Mouse (Mus musculus) CD4-positive, CD25-positive, alpha-beta regulatory T cell, adult 9 weeks (primary cell): ENCODE measurements around the gene Clint1. TPM values are rescaled to one million over a fixed set of nuclear protein-coding genes. Genes with fewer than 3 reads are reported as not detected.

Source experiments
- polyA plus RNA-seq: library from polyadenylated mRNA; unstranded; fragments of 100-300 nt; shearing (Covaris generic); gene quantifications from one replicate; pipeline ENCODE4 v1.2.1, GENCODE M21; 2017

Gene Clint1
- polyA plus RNA-seq, result 26.8 TPM

GRCm38 (mm10) chr11:45851516-45852123 lies at the start of gene Clint1:
Gene Clint1 (plus strand): TSS chr11:45852051.

GRCm38 (mm10) chr11:45944643-45945156 lies 92.8 kb downstream of the Clint1 start, which contains the start of gene Lsm11:
Gene Lsm11 (minus strand): TSS chr11:45944935.

GRCm38 (mm10) chr11:45955127-45955627 lies 103.3 kb downstream of the Clint1 start, which contains the start of gene Thg1l:
Gene Thg1l (minus strand): TSS chr11:45955494.

Other genes starting within 250 kb of the Clint1 start
- gene Lsm11, start 92.9 kb downstream of the Clint1 start, polyA plus RNA-seq, result 1.4 TPM
- 8.4 TPM for gene Thg1l, start 103.4 kb downstream of the Clint1 start, polyA plus RNA-seq
- not detected for gene Sox30, start 128.3 kb downstream of the Clint1 start, polyA plus RNA-seq
- gene Gm12166, start 200.3 kb downstream of the Clint1 start, polyA plus RNA-seq, result 12.1 TPM
- gene Adam19, start 203.9 kb downstream of the Clint1 start, polyA plus RNA-seq, result 62.6 TPM